Mouse (Mus musculus): ENCODE data around the gene Wnt9b. TPM values are rescaled to one million over a fixed set of nuclear protein-coding genes. Genes with fewer than 3 reads are reported as not detected.

Wnt9b gene
- polyA plus RNA-seq, 2 experiments, result 0.01 to 0.05 TPM

DNA sequence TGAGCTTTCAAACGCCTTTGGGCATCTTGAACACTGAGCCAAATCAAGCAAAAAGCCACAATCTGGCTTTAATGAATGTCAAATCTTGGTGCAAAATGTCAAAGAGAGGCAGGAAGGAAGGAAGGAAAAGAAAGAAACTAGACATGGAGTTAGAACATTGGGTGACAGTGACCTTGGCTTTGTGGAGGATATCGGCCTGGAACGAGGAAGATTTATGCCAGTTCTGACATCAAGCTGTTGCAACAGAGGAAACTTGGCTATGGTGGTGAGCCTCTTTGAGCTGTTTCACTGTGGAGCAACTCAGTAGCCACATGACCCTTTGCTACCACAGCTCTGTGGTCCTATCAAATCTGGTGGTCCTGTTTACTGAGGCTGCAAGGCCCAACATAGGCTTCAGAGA, 991 bp upstream of the Wnt9b start:
- DNase-seq (ENCODE audit: low read depth in 3 of 3, low spot score in 3 of 3) (no peak), ATAC-seq (ENCODE audit: insufficient read depth) (no peak)
- no peak overlapping the region for H3K4me3 ChIP-seq (ENCODE audit: insufficient read depth in 1 of 2, low read depth in 2 of 2, low read length in 2 of 2)
- TF ChIP-seq EP300 (IDR thresholded peaks at IDR 0.05; ENCODE audit: low read depth) (no peak), CTCF (IDR thresholded peaks at IDR 0.05; ENCODE audit: low read depth) (no peak)
- H3K9ac ChIP-seq (replicated peaks), result no peak overlapping the region
- no peak overlapping the region for H3K4me2 ChIP-seq (ENCODE audit: low read depth)
- no peaks in the 10 kb centered on the region for H3K9me3 ChIP-seq (ENCODE audit: control insufficient read depth, low read length)
- peaks cover 32% of the 10 kb centered on the region for H3K27me3 ChIP-seq (ENCODE audit: control insufficient read depth, insufficient read depth, low read length)
- WGBS (ENCODE audit: insufficient replicate concordance), result 20% methylated on average over 3 of the region's 3 CpGs
- H3K36me3 ChIP-seq (replicated peaks; ENCODE audit: control insufficient read depth, insufficient read depth, low read depth), result no peaks in the 10 kb centered on the region
- no peak overlapping the region for H3K27ac ChIP-seq
- no peaks in the 10 kb centered on the region for H3K4me1 ChIP-seq (replicated peaks; ENCODE audit: control insufficient read depth in 2 of 2, insufficient read depth in 2 of 2, low read length in 1 of 2)

DNA sequence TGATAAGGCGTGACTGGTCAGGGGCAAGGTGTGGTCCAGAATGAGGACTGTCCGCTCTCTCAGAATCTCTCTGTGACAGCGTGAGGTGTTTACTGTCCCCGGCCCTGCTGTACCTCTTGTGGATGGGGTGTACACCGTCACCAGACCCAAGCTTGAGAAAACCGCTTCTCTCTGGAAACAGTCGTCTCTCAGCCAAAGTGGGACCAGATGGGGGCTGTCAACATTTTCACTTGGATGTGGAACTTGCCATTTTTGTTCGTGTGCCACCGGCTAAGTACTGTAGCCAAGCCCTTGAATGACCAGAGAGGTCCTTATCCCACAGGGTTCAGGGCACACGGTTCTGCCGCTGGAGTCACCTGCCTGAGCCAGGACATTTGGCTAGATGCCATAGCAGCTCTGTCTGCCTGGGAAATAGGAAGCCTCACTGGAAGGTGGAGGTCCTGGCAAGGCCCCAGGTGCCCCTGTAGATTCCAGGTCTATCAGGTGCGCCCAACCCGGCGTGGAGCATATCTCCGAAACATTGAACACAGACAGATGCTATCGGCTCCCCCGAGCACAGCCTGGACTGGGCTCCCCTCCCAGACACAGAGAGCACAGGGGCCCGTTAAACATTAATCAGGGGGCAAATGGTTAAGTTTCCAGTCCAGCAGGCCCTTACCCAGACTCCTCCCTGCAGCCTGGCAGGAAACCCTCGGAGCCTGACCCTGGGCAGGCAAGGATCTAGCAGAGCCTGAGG, 14.4 kb downstream of the Wnt9b start:
- WGBS (ENCODE audit: insufficient replicate concordance), result 59% methylated on average over 19 of the region's 19 CpGs
- H3K9ac ChIP-seq (replicated peaks), result no peak overlapping the region
- ATAC-seq (ENCODE audit: insufficient read depth) (peak; percentile 55; the same call in 1 of the 2 replicates), DNase-seq (ENCODE audit: low read depth in 3 of 3, low spot score in 3 of 3) (peak in 2 of 3 experiments; percentile 9 to 14)
- no peaks in the 10 kb centered on the region for H3K27me3 ChIP-seq (ENCODE audit: control insufficient read depth, insufficient read depth, low read length)
- H3K4me1 ChIP-seq (replicated peaks; ENCODE audit: control insufficient read depth in 2 of 2, insufficient read depth in 2 of 2, low read length in 1 of 2), result peaks cover 0 to 2% of the 10 kb centered on the region in 2 experiments; a peak in 1 of 4 replicates
- no peak overlapping the region; the same call in 1 of the 2 replicates for H3K4me2 ChIP-seq (ENCODE audit: low read depth)
- TF ChIP-seq CTCF (IDR thresholded peaks at IDR 0.05; ENCODE audit: low read depth), result no peak
- TF ChIP-seq EP300 (IDR thresholded peaks at IDR 0.05; ENCODE audit: low read depth), result no peak
- H3K27ac ChIP-seq, result no peak overlapping the region
- no peaks in the 10 kb centered on the region for H3K36me3 ChIP-seq (replicated peaks; ENCODE audit: control insufficient read depth, insufficient read depth, low read depth)
- H3K9me3 ChIP-seq (ENCODE audit: control insufficient read depth, low read length), result no peaks in the 10 kb centered on the region
- H3K4me3 ChIP-seq (ENCODE audit: insufficient read depth in 1 of 2, low read depth in 2 of 2, low read length in 2 of 2), result no peak overlapping the region

DNA sequence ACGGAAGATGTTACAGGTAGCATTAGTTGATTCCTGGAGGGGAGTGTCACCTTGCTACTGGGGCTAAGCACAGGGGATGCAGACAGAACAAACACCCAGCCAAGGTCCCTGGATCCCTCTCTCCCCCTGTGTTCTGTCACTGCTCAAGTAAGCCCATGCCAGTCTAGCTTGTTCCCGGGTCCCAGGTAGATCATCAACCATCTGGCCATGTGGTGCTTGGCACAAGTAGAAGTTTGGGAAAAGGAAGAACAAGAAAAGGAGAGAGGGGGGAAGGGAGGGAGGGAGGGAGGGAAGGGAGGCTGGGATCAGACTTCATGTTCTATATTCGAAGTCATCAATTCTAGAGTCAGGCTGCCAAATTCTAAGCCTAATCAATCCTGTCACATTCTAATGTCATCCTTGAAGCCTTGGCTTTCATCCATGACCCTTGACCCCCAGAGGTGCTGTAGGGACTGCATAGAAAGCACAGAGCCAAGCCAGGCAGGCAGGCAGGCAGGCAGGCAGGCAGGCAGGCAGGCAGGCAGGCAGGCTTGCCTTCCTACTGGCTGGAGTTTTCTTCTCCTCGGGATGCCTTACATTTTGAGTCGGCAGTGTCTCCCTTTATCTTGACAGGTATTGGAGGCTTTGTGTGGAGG, 15.1 kb downstream of the Wnt9b start:
- no peak for TF ChIP-seq EP300 (IDR thresholded peaks at IDR 0.05; ENCODE audit: low read depth)
- TF ChIP-seq CTCF (IDR thresholded peaks at IDR 0.05; ENCODE audit: low read depth), result no peak
- H3K27me3 ChIP-seq (ENCODE audit: control insufficient read depth, insufficient read depth, low read length), result no peaks in the 10 kb centered on the region
- H3K4me2 ChIP-seq (ENCODE audit: low read depth), result no peak overlapping the region
- H3K4me3 ChIP-seq (ENCODE audit: insufficient read depth in 1 of 2, low read depth in 2 of 2, low read length in 2 of 2), result no peak overlapping the region
- DNase-seq (ENCODE audit: low read depth in 3 of 3, low spot score in 3 of 3) (no peak), ATAC-seq (ENCODE audit: insufficient read depth) (no peak)
- no peak overlapping the region for H3K27ac ChIP-seq
- no peak overlapping the region for H3K9ac ChIP-seq (replicated peaks)
- no peaks in the 10 kb centered on the region for H3K36me3 ChIP-seq (replicated peaks; ENCODE audit: control insufficient read depth, insufficient read depth, low read depth)
- no peaks in the 10 kb centered on the region for H3K9me3 ChIP-seq (ENCODE audit: control insufficient read depth, low read length)
- 45% methylated on average over 5 of the region's 5 CpGs for WGBS (ENCODE audit: insufficient replicate concordance)
- H3K4me1 ChIP-seq (replicated peaks; ENCODE audit: control insufficient read depth in 2 of 2, insufficient read depth in 2 of 2, low read length in 1 of 2), result peaks cover 0 to 2% of the 10 kb centered on the region in 2 experiments; a peak in 1 of 4 replicates

DNA sequence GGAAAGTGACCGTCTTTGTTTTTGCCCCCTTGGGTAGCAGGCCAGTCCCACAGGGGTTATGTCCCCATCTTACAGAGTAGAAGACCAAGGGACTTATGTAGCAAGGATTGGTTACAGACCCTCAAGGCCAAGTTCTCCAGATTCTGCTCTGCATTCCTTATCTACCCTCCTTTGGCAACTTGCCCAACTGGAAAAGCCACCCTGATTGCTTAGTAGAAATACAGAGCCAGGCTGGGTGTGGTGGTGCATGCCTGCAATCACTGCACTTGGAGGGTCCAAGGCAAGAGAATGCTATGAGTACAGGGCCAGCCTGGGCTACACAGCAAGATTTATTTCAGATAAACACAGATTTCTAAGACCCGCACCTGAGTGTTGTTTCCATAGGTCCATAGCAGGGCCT, 15.7 kb downstream of the Wnt9b start:
- Histone ChIP-seq H3K36me3 (replicated peaks; ENCODE audit: control insufficient read depth, insufficient read depth, low read depth) (no peaks in the 10 kb centered on the region), H3K4me1 (replicated peaks; ENCODE audit: control insufficient read depth in 2 of 2, insufficient read depth in 2 of 2, low read length in 1 of 2) (peaks cover 0 to 2% of the 10 kb centered on the region in 2 experiments; a peak in 1 of 4 replicates), H3K4me2 (ENCODE audit: low read depth) (no peak overlapping the region), H3K9me3 (ENCODE audit: control insufficient read depth, low read length) (no peaks in the 10 kb centered on the region), H3K9ac (replicated peaks) (no peak overlapping the region), H3K27ac (no peak overlapping the region), H3K4me3 (ENCODE audit: insufficient read depth in 1 of 2, low read depth in 2 of 2, low read length in 2 of 2) (no peak overlapping the region), H3K27me3 (ENCODE audit: control insufficient read depth, insufficient read depth, low read length) (no peaks in the 10 kb centered on the region)
- ATAC-seq (ENCODE audit: insufficient read depth) (no peak), DNase-seq (ENCODE audit: low read depth in 3 of 3, low spot score in 3 of 3) (no peak)
- TF ChIP-seq EP300 (IDR thresholded peaks at IDR 0.05; ENCODE audit: low read depth) (no peak), CTCF (IDR thresholded peaks at IDR 0.05; ENCODE audit: low read depth) (no peak)
- WGBS (ENCODE audit: insufficient replicate concordance), result 72% methylated on average over 2 of the region's 2 CpGs

DNA sequence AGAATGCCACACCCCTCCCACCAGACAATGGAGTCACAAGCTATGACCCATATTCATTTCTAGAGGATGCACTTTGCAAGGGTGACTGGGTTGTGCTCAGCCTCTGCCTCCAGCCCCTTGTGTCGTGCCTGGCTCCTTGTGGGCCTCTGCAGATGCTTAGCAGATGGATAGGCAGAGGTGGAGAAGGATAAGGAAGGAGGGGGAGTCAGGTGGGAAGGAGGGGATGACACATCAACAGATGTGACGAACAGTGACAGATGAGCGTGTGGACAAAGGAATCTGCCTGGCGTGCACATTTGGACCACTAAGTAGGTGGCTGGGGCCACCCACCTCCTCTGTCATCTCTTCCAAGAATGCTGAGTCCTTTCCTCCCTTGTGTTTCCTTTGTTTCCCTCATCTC, 16.6 kb downstream of the Wnt9b start:
- Histone ChIP-seq H3K36me3 (replicated peaks; ENCODE audit: control insufficient read depth, insufficient read depth, low read depth) (no peaks in the 10 kb centered on the region), H3K4me2 (ENCODE audit: low read depth) (no peak overlapping the region), H3K27ac (no peak overlapping the region), H3K27me3 (ENCODE audit: control insufficient read depth, insufficient read depth, low read length) (no peaks in the 10 kb centered on the region), H3K4me3 (ENCODE audit: insufficient read depth in 1 of 2, low read depth in 2 of 2, low read length in 2 of 2) (no peak overlapping the region), H3K9ac (replicated peaks) (no peak overlapping the region), H3K4me1 (replicated peaks; ENCODE audit: control insufficient read depth in 2 of 2, insufficient read depth in 2 of 2, low read length in 1 of 2) (peaks cover 0 to 2% of the 10 kb centered on the region in 2 experiments; a peak in 1 of 4 replicates), H3K9me3 (ENCODE audit: control insufficient read depth, low read length) (no peaks in the 10 kb centered on the region)
- WGBS (ENCODE audit: insufficient replicate concordance), result 53% methylated on average over 4 of the region's 4 CpGs
- no peak for DNase-seq (ENCODE audit: low read depth in 3 of 3, low spot score in 3 of 3)
- ATAC-seq (ENCODE audit: insufficient read depth), result no peak
- TF ChIP-seq EP300 (IDR thresholded peaks at IDR 0.05; ENCODE audit: low read depth) (no peak), CTCF (IDR thresholded peaks at IDR 0.05; ENCODE audit: low read depth) (no peak)
